Mouse (Mus musculus): Measurements from ENCODE around the gene Tm4sf19. TPM values are rescaled to one million over a fixed set of nuclear protein-coding genes. Genes with fewer than 3 reads are reported as not detected.
A peak's percentile ranks its signal among the peaks of the same experiment; 100 is the strongest.
"Not testable (repeated sequence)": the region's sequence is repeated elsewhere in the genome, so short reads cannot be mapped to it uniquely, and the experiment has no call there.

Gene Tm4sf19
- polyA plus RNA-seq, 3 experiments from 2014 or later, result not detected

DNA sequence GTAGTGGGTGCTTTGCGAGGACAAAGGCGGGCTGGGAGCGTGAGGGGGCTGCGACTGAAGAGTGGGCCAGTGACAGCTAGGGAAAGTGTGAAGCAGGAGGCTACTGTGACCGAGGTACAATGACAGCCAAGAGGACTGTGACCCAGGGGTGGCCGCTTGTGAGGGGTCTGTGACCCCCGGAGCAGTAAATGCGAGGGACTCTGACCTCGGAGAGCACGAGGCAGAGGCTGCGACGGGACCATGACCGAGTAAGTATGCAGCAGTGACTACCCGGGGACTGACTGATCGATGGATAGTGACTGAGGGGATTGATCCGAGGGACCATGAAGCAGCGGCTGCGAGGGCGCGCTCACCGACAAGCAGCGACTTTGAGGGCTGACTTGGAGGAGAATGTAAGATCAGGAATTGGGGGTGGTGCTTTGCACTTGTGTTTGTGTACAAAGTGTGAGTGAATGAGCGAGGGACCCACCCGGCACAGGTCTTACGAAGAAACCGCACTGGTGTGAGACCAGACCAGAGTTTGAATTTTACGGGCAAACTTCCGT is 30.8 kb downstream of the Tm4sf19 start:
- ATAC-seq, result peak; percentile 33

DNA sequence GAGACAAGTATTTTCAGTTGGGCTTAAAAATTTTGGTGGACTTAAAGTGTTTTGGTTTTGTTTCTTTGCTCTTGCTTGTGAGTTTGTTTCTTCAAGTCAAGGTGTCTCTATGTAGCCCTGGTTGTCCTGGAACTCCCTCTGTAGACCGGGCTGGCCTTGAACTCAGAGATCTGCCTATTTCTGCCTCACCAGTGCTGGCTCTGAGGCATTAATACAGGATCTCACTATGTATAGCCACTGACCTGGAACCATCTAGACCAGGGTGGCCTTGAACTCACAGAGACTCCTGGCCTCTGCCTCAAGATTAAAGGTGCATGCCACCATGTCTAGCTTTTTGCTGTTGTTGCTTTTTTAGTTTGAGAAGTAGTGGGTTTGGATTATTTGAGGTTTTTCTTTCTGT is 31.6 kb downstream of the Tm4sf19 start:
- ATAC-seq, result no peak

DNA sequence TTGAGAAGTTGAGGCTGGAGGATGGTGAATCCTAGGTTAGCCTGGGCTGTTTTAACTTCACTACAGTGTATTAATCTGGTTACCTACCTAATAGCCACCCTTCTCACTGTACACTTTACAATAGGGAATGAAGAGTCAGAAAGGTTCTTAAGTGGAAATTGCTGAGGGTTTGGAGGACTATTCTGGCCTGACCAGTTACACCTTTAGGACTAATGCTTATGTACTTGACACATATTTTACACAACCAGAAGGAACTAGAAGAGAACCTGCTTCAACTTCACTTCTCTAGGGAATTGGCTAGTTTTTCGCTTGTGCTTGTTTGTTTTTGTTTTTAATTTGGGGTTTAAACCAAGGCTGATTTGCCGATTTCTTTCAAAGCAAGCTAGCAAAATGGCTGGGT is 32.8 kb downstream of the Tm4sf19 start:
- ATAC-seq, result no peak

- ATAC-seq, result no peak
Observed at GRCm38 (mm10) chr16:32434066-32434465, 33.8 kb downstream of the Tm4sf19 start.

DNA sequence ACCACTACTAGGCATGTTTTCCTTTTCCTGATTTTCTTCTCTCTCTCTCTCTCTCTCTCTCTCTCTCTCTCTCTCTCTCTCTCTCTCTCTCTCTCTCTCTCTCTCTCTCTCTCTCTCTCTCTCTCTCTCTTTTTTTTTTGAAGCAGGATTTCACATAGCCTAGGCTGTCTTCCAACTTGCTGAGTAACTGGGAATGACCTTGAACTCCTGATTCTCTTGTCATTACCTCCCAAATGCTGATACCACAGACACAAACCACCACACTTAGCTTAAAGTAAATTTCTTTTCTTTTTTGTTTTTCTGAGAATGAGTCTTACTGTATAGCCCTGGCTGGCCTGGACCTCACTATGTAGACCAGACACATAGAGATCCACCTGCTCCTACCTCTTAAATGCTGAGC is 34.4 kb downstream of the Tm4sf19 start:
- no peak for ATAC-seq

GRCm38 (mm10) chr16:32436657-32437056 is 36.4 kb downstream of the Tm4sf19 start:
- no peak for ATAC-seq

GRCm38 (mm10) chr16:32437266-32437665 is 37.0 kb downstream of the Tm4sf19 start:
- ATAC-seq, result no peak

- ATAC-seq, result no peak
Observed at GRCm38 (mm10) chr16:32441432-32441831, 41.1 kb downstream of the Tm4sf19 start.

GRCm38 (mm10) chr16:32444615-32445014 is 44.3 kb downstream of the Tm4sf19 start:
- ATAC-seq, result not testable (repeated sequence)

- no peak for ATAC-seq
Observed at GRCm38 (mm10) chr16:32445558-32445957, 45.3 kb downstream of the Tm4sf19 start.

GRCm38 (mm10) chr16:32446563-32447138 is 46.3 kb downstream of the Tm4sf19 start:
- no peak for ATAC-seq

DNA sequence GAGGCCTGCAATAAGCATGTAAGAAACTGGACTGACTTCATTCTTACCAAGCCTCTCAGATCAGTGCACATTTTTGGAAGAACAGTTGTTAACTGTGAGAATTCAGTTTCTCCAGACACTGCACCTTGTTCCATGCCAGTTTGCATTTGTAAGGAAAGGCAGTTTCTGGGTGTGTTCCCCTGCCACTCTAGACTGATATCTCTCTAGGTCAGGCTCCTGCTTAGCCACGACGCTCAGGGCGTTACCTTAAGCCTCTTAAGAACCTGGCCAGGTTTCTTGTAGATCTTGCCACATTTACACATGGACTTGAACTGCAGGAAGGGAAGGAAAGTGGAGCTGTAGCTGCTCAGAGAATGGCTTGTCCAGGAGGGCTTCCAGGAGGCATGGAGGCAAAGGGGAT is 49.4 kb downstream of the Tm4sf19 start:
- ATAC-seq, result no peak

GRCm38 (mm10) chr16:32450133-32450532 is 49.8 kb downstream of the Tm4sf19 start:
- ATAC-seq, result no peak

DNA sequence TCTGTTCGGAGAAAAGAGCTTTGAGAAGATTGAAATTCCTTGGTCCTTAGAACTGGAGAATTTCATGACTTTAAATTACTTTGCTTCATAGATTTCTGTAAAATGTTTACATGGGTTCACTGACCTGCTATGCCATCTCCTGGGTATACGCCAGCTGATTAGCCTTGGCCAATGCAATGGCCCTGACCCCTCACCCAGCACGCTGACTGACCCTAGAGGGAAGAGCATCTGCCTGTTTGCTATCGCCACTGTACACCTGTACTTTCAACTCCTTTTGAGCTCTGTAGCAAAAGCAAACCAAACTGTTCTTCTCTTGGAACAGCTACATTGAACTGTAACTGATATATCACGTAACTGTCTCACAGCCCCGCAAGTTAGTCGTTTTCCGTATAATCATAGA is 52.8 kb downstream of the Tm4sf19 start:
- no peak for ATAC-seq

DNA sequence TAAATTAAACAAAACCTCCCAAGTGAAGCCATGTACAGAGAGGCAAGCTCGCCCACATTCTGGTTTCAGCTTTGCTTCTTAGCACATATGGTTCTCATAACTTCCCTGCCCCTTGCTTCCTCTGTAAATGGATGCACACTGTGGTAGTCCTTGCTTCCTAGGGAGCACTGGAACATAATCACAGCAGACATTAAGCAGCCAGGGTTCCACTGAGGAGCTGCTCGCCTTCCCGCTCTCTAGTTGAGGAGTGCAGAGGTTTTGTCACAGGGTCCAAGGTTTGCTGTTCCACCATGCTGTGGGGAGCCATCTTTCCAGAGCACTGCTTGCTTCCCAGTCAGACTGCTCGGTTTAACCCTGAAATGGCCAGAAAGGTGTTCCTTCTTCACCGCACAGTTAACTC is 54.3 kb downstream of the Tm4sf19 start:
- no peak for ATAC-seq

- ATAC-seq, result no peak
Observed at GRCm38 (mm10) chr16:32456086-32456485, 55.8 kb downstream of the Tm4sf19 start.

DNA sequence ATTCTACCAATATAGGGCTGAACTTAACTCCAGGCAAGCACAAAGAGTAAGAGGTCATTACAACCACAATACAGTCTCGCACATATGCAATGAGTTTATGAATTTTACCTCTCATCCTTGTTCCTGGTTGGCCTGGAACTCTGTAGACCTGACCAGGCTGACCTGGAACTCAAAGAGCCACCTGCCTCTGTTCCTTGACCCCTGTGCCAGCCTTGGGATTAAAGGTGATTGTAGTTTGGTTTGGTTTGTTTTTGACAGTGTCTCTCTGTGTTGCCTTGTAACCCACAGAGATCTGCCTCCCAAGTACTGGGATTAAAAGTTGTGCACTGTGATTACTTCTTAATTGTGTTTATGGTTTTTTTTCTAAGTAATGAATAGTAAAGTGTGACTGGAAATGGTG is 56.5 kb downstream of the Tm4sf19 start:
- no peak for ATAC-seq

Other genes starting within 250 kb of the Tm4sf19 start
- gene Nrros, start 234.9 kb upstream of the Tm4sf19 start, polyA plus RNA-seq (2017; shearing (Covaris generic)), result 10 to 100 TPM; 42.7 to 71.0 (median 53.2) TPM
- gene Bex6, start 220.7 kb upstream of the Tm4sf19 start, polyA plus RNA-seq (2017; shearing (Covaris generic)), result under 1 TPM in 2 of 3 experiments, not detected in 1; 0.38 to 0.63 TPM
- 1 to 10 TPM; 5.1 to 5.7 (median 5.5) TPM for gene Fbxo45, start 153.3 kb upstream of the Tm4sf19 start, polyA plus RNA-seq (2017; shearing (Covaris generic))
- gene Wdr53, start 153.3 kb upstream of the Tm4sf19 start, polyA plus RNA-seq (2017; shearing (Covaris generic)), result 10 to 100 TPM; 16.3 to 19.8 (median 16.7) TPM
- not detected for gene Smco1, start 129.0 kb upstream of the Tm4sf19 start, polyA plus RNA-seq (2017; shearing (Covaris generic))
- 10 to 100 TPM in 2 of 3 experiments, 1 to 10 TPM in 1; 7.9 to 11.2 (median 10.6) TPM for gene Rnf168, start 123.0 kb upstream of the Tm4sf19 start, polyA plus RNA-seq (2017; shearing (Covaris generic))
- gene Ubxn7, start 68.2 kb upstream of the Tm4sf19 start, polyA plus RNA-seq (2017; shearing (Covaris generic)), result 10 to 100 TPM; 10.3 to 21.6 (median 16.3) TPM
- gene Tctex1d2, start 19.2 kb downstream of the Tm4sf19 start, polyA plus RNA-seq (2017; shearing (Covaris generic)), result 10 to 100 TPM in 1 of 3 experiments, 1 to 10 TPM in 2; 2.4 to 10.6 (median 4.3) TPM
- gene Pcyt1a, start 30.4 kb downstream of the Tm4sf19 start, polyA plus RNA-seq (2017; shearing (Covaris generic)), result 1 to 10 TPM; 6.0 to 9.3 (median 6.5) TPM
- gene Slc51a, start 87.4 kb downstream of the Tm4sf19 start, polyA plus RNA-seq (2017; shearing (Covaris generic)), result not detected
- under 1 TPM in 1 of 3 experiments, not detected in 2; 0.32 TPM for gene Zdhhc19, start 95.8 kb downstream of the Tm4sf19 start, polyA plus RNA-seq (2017; shearing (Covaris generic))
- gene Tfrc, start 208.4 kb downstream of the Tm4sf19 start, polyA plus RNA-seq (2017; shearing (Covaris generic)), result 10 to 100 TPM; 15.9 to 22.7 (median 17.9) TPM
- gene Tnk2, start 243.4 kb downstream of the Tm4sf19 start, polyA plus RNA-seq (2017; shearing (Covaris generic)), result 10 to 100 TPM in 1 of 3 experiments, 1 to 10 TPM in 2; 7.2 to 10.1 (median 8.6) TPM